Mouse (Mus musculus) T-cell, adult 66 days (primary cell): ENCODE measurements around the gene Def8. TPM values are rescaled to one million over a fixed set of nuclear protein-coding genes. Genes with fewer than 3 reads are reported as not detected.

Source experiments
- total RNA-seq, 2 experiments: library from RNA; stranded (reverse); gene quantifications; 3 replicates in 1 of 2; 4 replicates in 1 of 2; pipeline ENCODE4 v1.2.4; 2023

Def8 gene
- 10 to 100 TPM; 13.8 to 20.9 TPM for total RNA-seq

DNA sequence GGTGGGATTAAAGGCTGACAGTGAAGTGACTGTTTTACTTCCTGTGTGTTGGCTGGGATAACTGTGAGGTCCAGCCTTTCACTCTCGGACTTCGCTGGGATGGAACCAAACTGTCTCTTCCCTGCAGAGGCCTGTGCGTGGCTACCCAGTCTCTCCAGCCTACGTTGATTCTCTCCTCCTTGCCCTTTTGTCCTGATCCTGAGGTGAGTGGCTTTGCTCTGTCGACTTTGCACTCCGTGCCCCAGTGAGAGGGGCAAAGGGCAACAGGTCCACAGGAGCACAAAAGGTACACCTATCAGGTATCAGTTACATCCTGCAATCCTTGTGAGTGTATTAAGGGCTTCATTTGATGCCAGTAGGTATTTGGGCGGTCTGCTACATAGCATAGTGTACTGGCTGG, at the start of gene Def8:
Gene Def8, plus strand, starts transcription at position 87 of the 400 bp plus-strand sequence.

DNA sequence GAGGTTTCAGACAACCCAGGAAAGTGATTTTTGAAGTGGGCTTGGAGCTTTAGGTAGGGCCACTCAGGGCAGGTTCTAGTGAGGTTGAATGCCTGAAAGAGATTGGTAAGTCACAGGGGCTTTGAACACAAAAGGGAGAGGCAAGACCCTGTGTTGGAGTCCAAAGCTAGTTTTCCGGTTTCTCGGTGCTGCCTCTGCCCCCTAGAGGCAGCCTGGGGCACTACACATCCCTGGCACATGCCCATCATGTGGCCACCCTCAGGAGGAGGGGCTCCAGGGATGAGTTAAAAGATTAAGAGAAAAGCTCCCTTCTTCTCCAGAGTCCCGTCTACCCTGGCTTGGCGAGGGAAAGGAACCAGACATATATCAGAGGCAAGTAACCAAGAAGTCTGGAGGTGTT, 16.5 kb upstream of the Def8 start, which contains the start of gene Mc1r:
Gene Mc1r, plus strand, starts transcription at position 322 of the 400 bp plus-strand sequence.

DNA sequence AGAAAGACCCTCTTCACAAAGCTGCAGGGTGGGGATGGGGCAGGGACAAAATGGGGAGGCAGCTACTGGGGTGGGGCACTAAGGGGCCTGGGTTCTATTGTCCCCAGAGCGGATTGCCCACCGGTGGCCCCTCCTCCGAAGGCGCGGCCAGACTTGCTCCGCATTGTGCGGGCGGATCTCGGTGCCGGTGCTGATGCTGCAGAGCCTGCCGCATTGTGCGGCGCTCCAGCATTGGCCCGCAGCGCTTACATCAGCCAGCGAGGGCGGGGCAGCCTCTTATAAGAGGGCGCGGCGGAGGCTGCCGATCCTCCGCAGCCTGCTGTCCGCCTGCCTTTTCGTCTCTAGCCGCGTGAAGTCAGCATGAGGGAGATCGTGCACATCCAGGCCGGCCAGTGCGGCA, 12.1 kb upstream of the Def8 start, which contains the start of gene Tubb3:
Gene Tubb3, plus strand, starts transcription at position 179 of the 400 bp plus-strand sequence.

GRCm38 (mm10) chr8:123477737-123478258, 54.5 kb downstream of the Def8 start, which contains the start of gene Afg3l1:
Afg3l1 (plus strand) TSS chr8:123477903.

Other genes starting within 250 kb of the Def8 start
- not detected for gene Dpep1, start 237.3 kb upstream of the Def8 start, total RNA-seq
- 10 to 100 TPM; 66.2 to 94.1 TPM for gene Chmp1a, start 210.8 kb upstream of the Def8 start, total RNA-seq
- gene Spata33, start 210.7 kb upstream of the Def8 start, total RNA-seq = not detected
- gene Cdk10, start 198.7 kb upstream of the Def8 start, total RNA-seq = 10 to 100 TPM; 56.3 to 72.4 TPM
- gene Spata2l, start 187.3 kb upstream of the Def8 start, total RNA-seq = 10 to 100 TPM; 10.6 to 14.3 TPM
- gene Zfp276, start 169.3 kb upstream of the Def8 start, total RNA-seq = 10 to 100 TPM; 35.2 to 40.2 TPM
- gene Vps9d1, start 169.2 kb upstream of the Def8 start, total RNA-seq = 10 to 100 TPM; 31.2 to 33.0 TPM
- gene Fanca, start 105.0 kb upstream of the Def8 start, total RNA-seq = 1 to 10 TPM; 9.8 TPM
- gene Spire2, start 90.8 kb upstream of the Def8 start, total RNA-seq = not detected
- gene Tcf25, start 49.8 kb upstream of the Def8 start, total RNA-seq = 100 to 1,000 TPM; 195 to 202 TPM
- gene Mc1r, start 16.4 kb upstream of the Def8 start, total RNA-seq = under 1 TPM; 0.58 to 0.86 TPM
- 1 to 10 TPM; 1.2 to 1.5 TPM for gene Tubb3, start 12.1 kb upstream of the Def8 start, total RNA-seq
- 10 to 100 TPM; 45.9 to 49.9 TPM for gene Afg3l1, start 54.4 kb downstream of the Def8 start, total RNA-seq
- not detected for gene Dbndd1, start 91.9 kb downstream of the Def8 start, total RNA-seq
- gene Gas8, start 95.3 kb downstream of the Def8 start, total RNA-seq = 1 to 10 TPM; 2.3 to 4.5 TPM
- gene Rhou, start 230.4 kb downstream of the Def8 start, total RNA-seq = not detected